Mouse (Mus musculus): Measurements from ENCODE around the gene Vipr2.

The Vipr2 gene

GRCm38 (mm10) chr12:116097166-116097565 is 19.6 kb downstream of the Vipr2 start:
- no peak for DNase-seq (ENCODE audit: low spot score in 2 of 2)

- DNase-seq (ENCODE audit: low spot score in 2 of 2): no peak
Observed at GRCm38 (mm10) chr12:116101945-116102344, 24.4 kb downstream of the Vipr2 start.

- no peak for DNase-seq (ENCODE audit: low spot score in 2 of 2)
Observed at GRCm38 (mm10) chr12:116109451-116110353, 32.2 kb downstream of the Vipr2 start.

- DNase-seq (ENCODE audit: low spot score in 2 of 2): no peak
Observed at GRCm38 (mm10) chr12:116111007-116111694, 33.6 kb downstream of the Vipr2 start.

- DNase-seq (ENCODE audit: low spot score in 2 of 2): no peak
Observed at GRCm38 (mm10) chr12:116115781-116116180, 38.3 kb downstream of the Vipr2 start.

GRCm38 (mm10) chr12:116116455-116116854 is 38.9 kb downstream of the Vipr2 start:
- DNase-seq (ENCODE audit: low spot score in 2 of 2): no peak

- DNase-seq (ENCODE audit: low spot score in 2 of 2): no peak
Observed at GRCm38 (mm10) chr12:116117352-116117929, 39.9 kb downstream of the Vipr2 start.

GRCm38 (mm10) chr12:116119001-116119400 is 41.5 kb downstream of the Vipr2 start:
- DNase-seq (ENCODE audit: low spot score in 2 of 2): no peak

GRCm38 (mm10) chr12:116123786-116124185 is 46.3 kb downstream of the Vipr2 start:
- no peak for DNase-seq (ENCODE audit: low spot score in 2 of 2)

GRCm38 (mm10) chr12:116130936-116131335 is 53.4 kb downstream of the Vipr2 start:
- no peak for DNase-seq (ENCODE audit: low spot score in 2 of 2)

GRCm38 (mm10) chr12:116132909-116133308 is 55.4 kb downstream of the Vipr2 start:
- DNase-seq (ENCODE audit: low spot score in 2 of 2): no peak

- no peak for DNase-seq (ENCODE audit: low spot score in 2 of 2)
Observed at GRCm38 (mm10) chr12:116135906-116136305, 58.4 kb downstream of the Vipr2 start.

- no peak for DNase-seq (ENCODE audit: low spot score in 2 of 2)
Observed at GRCm38 (mm10) chr12:116138322-116139205, 61.0 kb downstream of the Vipr2 start.

GRCm38 (mm10) chr12:116140605-116141004 is 63.1 kb downstream of the Vipr2 start:
- no peak for DNase-seq (ENCODE audit: low spot score in 2 of 2)

GRCm38 (mm10) chr12:116141816-116142215 is 64.3 kb downstream of the Vipr2 start:
- no peak for DNase-seq (ENCODE audit: low spot score in 2 of 2)

- no peak for DNase-seq (ENCODE audit: low spot score in 2 of 2)
Observed at GRCm38 (mm10) chr12:116142464-116142863, 64.9 kb downstream of the Vipr2 start.

- DNase-seq (ENCODE audit: low spot score in 2 of 2): no peak
Observed at GRCm38 (mm10) chr12:116145246-116145645, 67.7 kb downstream of the Vipr2 start.

- no peak for DNase-seq (ENCODE audit: low spot score in 2 of 2)
Observed at GRCm38 (mm10) chr12:116145686-116146085, 68.2 kb downstream of the Vipr2 start.

- no peak for DNase-seq (ENCODE audit: low spot score in 2 of 2)
Observed at GRCm38 (mm10) chr12:116146996-116147634, 69.6 kb downstream of the Vipr2 start.

GRCm38 (mm10) chr12:116152866-116153428 is 75.4 kb downstream of the Vipr2 start:
- no peak for DNase-seq (ENCODE audit: low spot score in 2 of 2)

Measured in cerebellum, postnatal 4 days (tissue).